Mouse (Mus musculus): ENCODE data around the gene Gm11060.

DNA sequence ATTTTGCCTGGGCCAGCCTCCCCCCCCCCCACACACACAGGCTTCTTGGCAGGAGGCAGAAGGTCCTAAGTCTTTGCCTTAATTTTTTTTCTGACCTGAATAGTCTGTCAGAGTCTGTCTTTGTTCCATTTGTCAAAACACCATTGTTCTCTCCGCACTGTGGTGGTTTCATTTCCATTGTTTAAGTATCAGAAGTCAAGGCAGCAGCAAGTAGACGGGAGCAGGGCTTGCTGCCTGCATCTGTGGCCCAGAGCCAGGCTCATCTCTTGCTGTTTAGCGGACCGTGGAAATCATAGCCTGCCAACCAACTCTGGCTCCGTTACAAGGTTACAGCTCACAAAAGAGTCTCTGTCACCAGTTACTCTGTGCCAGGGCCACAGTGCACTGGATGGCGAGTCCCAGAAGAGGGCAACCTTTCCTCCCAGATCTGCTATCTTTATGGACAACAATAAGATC, 16.9 kb downstream of the Gm11060 start:
- TF ChIP-seq POLR2A (IDR thresholded peaks at IDR 0.05; ENCODE audit: borderline replicate concordance, control insufficient read depth, low read depth, low read length) (no peak), CTCF (IDR thresholded peaks at IDR 0.05; ENCODE audit: control insufficient read depth, insufficient read depth, low read length) (no peak)

All from bone marrow, adult 2 months (tissue).